Mouse (Mus musculus) MEL (cell line): Measurements from ENCODE around the gene Spata45. TPM values are rescaled to one million over a fixed set of nuclear protein-coding genes. Genes with fewer than 3 reads are reported as not detected.

ENCODE experiments used
- DNase-seq: peaks from one replicate; pipeline ENCODE4 v3.0.0; 2011; ENCODE audit warnings: low read depth, low spot score
- H3K27ac ChIP-seq: 2 replicates; pipeline ENCODE4 v1.5.1; 2012; ENCODE audit warnings: low read depth, mild to moderate bottlenecking, control low read depth, low read length, moderate library complexity; ENCODE audit not compliant: control insufficient read depth
- H3K27me3 ChIP-seq, 2 experiments: fragments of 150-350 bp in 1 of 2; sonication (generic) in 1 of 2; 2 replicates each; pipeline ENCODE4 v1.6.1; 2012; ENCODE audit warnings: low read length in 2 of 2, mild to moderate bottlenecking in 2 of 2, improper control_type of control experiment in 1 of 2, moderate library complexity in 1 of 2; ENCODE audit not compliant: insufficient read depth in 2 of 2, control insufficient read depth in 1 of 2
- H3K36me3 ChIP-seq, 2 experiments: 2 replicates each; pipeline ENCODE4 v1.6.1; 2012 to 2014; ENCODE audit warnings: low read length in 2 of 2, improper control_type of control experiment in 1 of 2, inconsistent platforms in 1 of 2, mild to moderate bottlenecking in 1 of 2; ENCODE audit not compliant: insufficient read depth in 2 of 2, control insufficient read depth in 1 of 2
- H3K4me1 ChIP-seq, 2 experiments: fragments of 150-350 bp in 1 of 2; sonication (generic) in 1 of 2; 2 replicates each; pipeline ENCODE4 v1.6.1; 2012; ENCODE audit warnings: low read length in 2 of 2, improper control_type of control experiment in 1 of 2, mild to moderate bottlenecking in 1 of 2; ENCODE audit not compliant: insufficient read depth in 2 of 2, control insufficient read depth in 1 of 2
- H3K4me3 ChIP-seq, 2 experiments: fragments of 150-350 bp in 1 of 2; sonication (generic) in 1 of 2; 2 replicates each; pipeline ENCODE4 v1.5.1; 2012; ENCODE audit warnings: low read depth in 2 of 2, low read length in 2 of 2, mild to moderate bottlenecking in 2 of 2, moderate library complexity in 2 of 2, control low read depth in 1 of 2, improper control_type of control experiment in 1 of 2; ENCODE audit not compliant: control insufficient read depth in 1 of 2, insufficient read depth in 1 of 2
- H3K79me2 ChIP-seq: 2 replicates; pipeline ENCODE4 v1.6.1; 2012; ENCODE audit warnings: mild to moderate bottlenecking, low read length, moderate library complexity; ENCODE audit not compliant: control insufficient read depth, poor library complexity, insufficient read depth
- H3K9ac ChIP-seq: 2 replicates; pipeline ENCODE4 v1.6.1; 2012; ENCODE audit warnings: low read depth, mild to moderate bottlenecking, control low read depth, low read length, moderate library complexity; ENCODE audit not compliant: control insufficient read depth, poor library complexity, severe bottlenecking
- H3K9me3 ChIP-seq: fragments of 150-350 bp; sonication (generic); replicated peaks from 2 replicates; pipeline ENCODE4 v1.6.1; 2012; ENCODE audit warnings: mild to moderate bottlenecking, low read length, improper control_type of control experiment, moderate library complexity; ENCODE audit not compliant: insufficient read depth
- CHD1 ChIP-seq: IDR thresholded peaks from 2 replicates; pipeline ENCODE4 v1.6.1; 2012; ENCODE audit warnings: low read depth, mild to moderate bottlenecking, inconsistent platforms, low read length, improper control_type of control experiment
- CHD2 ChIP-seq: IDR thresholded peaks from 2 replicates; pipeline ENCODE4 v1.6.1; 2011; ENCODE audit warnings: low read length, improper control_type of control experiment
- ELF1 ChIP-seq: IDR thresholded peaks from 2 replicates; pipeline ENCODE4 v1.6.1; 2014; ENCODE audit warnings: low read depth, mild to moderate bottlenecking, inconsistent platforms, low read length, improper control_type of control experiment, moderate library complexity
- EP300 ChIP-seq, 2 experiments: IDR thresholded peaks; 2 replicates each; pipeline ENCODE4 v1.6.1; 2011; ENCODE audit warnings: improper control_type of control experiment in 2 of 2, low read length in 2 of 2, low read depth in 1 of 2, mild to moderate bottlenecking in 1 of 2
- ETS1 ChIP-seq: IDR thresholded peaks from 2 replicates; pipeline ENCODE4 v1.6.1; 2012; ENCODE audit warnings: low read depth, mild to moderate bottlenecking, inconsistent platforms, low read length, improper control_type of control experiment, moderate library complexity
- GABPA ChIP-seq: IDR thresholded peaks from 2 replicates; pipeline ENCODE4 v1.6.1; 2012; ENCODE audit warnings: low read depth, mild to moderate bottlenecking, inconsistent platforms, low read length, improper control_type of control experiment, moderate library complexity
- GATA1 ChIP-seq: IDR thresholded peaks from 2 replicates; pipeline ENCODE4 v1.6.1; 2011; ENCODE audit warnings: low read depth, low read length, improper control_type of control experiment
- JUND ChIP-seq: IDR thresholded peaks from 2 replicates; pipeline ENCODE4 v1.6.1; 2011; ENCODE audit warnings: low read depth, mild to moderate bottlenecking, improper control_type of control experiment, low read length
- KAT2A ChIP-seq: conservative IDR thresholded peaks from 2 replicates; pipeline ENCODE4 v1.6.1; 2012; ENCODE audit warnings: low read depth, low read length, improper control_type of control experiment, inconsistent platforms
- MAFK ChIP-seq: IDR thresholded peaks from 2 replicates; pipeline ENCODE4 v1.6.1; 2011; ENCODE audit warnings: low read depth, mild to moderate bottlenecking, low read length, improper control_type of control experiment, borderline replicate concordance
- MAX ChIP-seq: IDR thresholded peaks from 2 replicates; pipeline ENCODE4 v1.6.1; 2011; ENCODE audit warnings: low read length, improper control_type of control experiment
- MAZ ChIP-seq: IDR thresholded peaks from 2 replicates; pipeline ENCODE4 v1.6.1; 2012; ENCODE audit warnings: low read depth, mild to moderate bottlenecking, inconsistent platforms, low read length, improper control_type of control experiment
- MEF2A ChIP-seq: IDR thresholded peaks from 2 replicates; pipeline ENCODE4 v1.6.1; 2014; ENCODE audit warnings: low read depth, mild to moderate bottlenecking, inconsistent platforms, low read length, improper control_type of control experiment; ENCODE audit not compliant: poor library complexity, insufficient replicate concordance, severe bottlenecking; ENCODE audit errors: extremely low read depth
- MYB ChIP-seq: IDR thresholded peaks from 2 replicates; pipeline ENCODE4 v1.6.1; 2011; ENCODE audit warnings: mild to moderate bottlenecking, low read depth, low read length, improper control_type of control experiment
- MYC ChIP-seq: IDR thresholded peaks from 2 replicates; pipeline ENCODE4 v1.6.1; 2011; ENCODE audit warnings: low read depth, mild to moderate bottlenecking, low read length, improper control_type of control experiment, moderate library complexity
- NELFE ChIP-seq: IDR thresholded peaks from 2 replicates; pipeline ENCODE4 v1.6.1; 2011; ENCODE audit warnings: low read depth, low read length, improper control_type of control experiment
- NRF1 ChIP-seq: IDR thresholded peaks from 2 replicates; pipeline ENCODE4 v1.6.1; 2014; ENCODE audit warnings: low read depth, mild to moderate bottlenecking, inconsistent platforms, low read length, improper control_type of control experiment, moderate library complexity; ENCODE audit not compliant: poor library complexity, insufficient read depth, severe bottlenecking
- POLR2A ChIP-seq, 2 experiments: IDR thresholded peaks; 2 replicates each; pipeline ENCODE4 v1.6.1; 2011 to 2012; ENCODE audit warnings: low read length in 2 of 2, mild to moderate bottlenecking in 2 of 2, control low read depth in 1 of 2, improper control_type of control experiment in 1 of 2, low read depth in 1 of 2, moderate library complexity in 1 of 2; ENCODE audit not compliant: control insufficient read depth in 1 of 2, insufficient read depth in 1 of 2, poor library complexity in 1 of 2
- POLR2AphosphoS5 ChIP-seq: IDR thresholded peaks from 2 replicates; pipeline ENCODE4 v1.6.1; 2012; ENCODE audit warnings: low read depth, borderline replicate concordance, mild to moderate bottlenecking, inconsistent platforms, low read length, moderate library complexity, mixed read lengths
- RCOR1 ChIP-seq: IDR thresholded peaks from 2 replicates; pipeline ENCODE4 v1.6.1; 2012; ENCODE audit warnings: low read depth, mild to moderate bottlenecking, inconsistent platforms, low read length, improper control_type of control experiment
- SMC3 ChIP-seq: IDR thresholded peaks from 2 replicates; pipeline ENCODE4 v1.6.1; 2011; ENCODE audit warnings: low read depth, low read length, improper control_type of control experiment
- TBP ChIP-seq: IDR thresholded peaks from 2 replicates; pipeline ENCODE4 v1.8.0; 2011; ENCODE audit warnings: low read depth, low read length, improper control_type of control experiment
- TCF12 ChIP-seq: IDR thresholded peaks from 2 replicates; pipeline ENCODE4 v1.6.1; 2014; ENCODE audit warnings: low read depth, mild to moderate bottlenecking, inconsistent platforms, low read length, improper control_type of control experiment, moderate library complexity
- UBTF ChIP-seq: IDR thresholded peaks from 2 replicates; pipeline ENCODE4 v1.6.1; 2012; ENCODE audit warnings: low read depth, mild to moderate bottlenecking, inconsistent platforms, low read length, improper control_type of control experiment, moderate library complexity, borderline replicate concordance; ENCODE audit not compliant: insufficient read depth
- USF1 ChIP-seq: IDR thresholded peaks from 2 replicates; pipeline ENCODE4 v1.6.1; 2014; ENCODE audit warnings: low read depth, mild to moderate bottlenecking, inconsistent platforms, low read length, improper control_type of control experiment, moderate library complexity
- USF2 ChIP-seq, 2 experiments: IDR thresholded peaks; 2 replicates each; pipeline ENCODE4 v1.6.1; 2011 to 2012; ENCODE audit warnings: improper control_type of control experiment in 2 of 2, low read length in 2 of 2, borderline replicate concordance in 1 of 2, inconsistent platforms in 1 of 2, low read depth in 1 of 2, mild to moderate bottlenecking in 1 of 2; ENCODE audit not compliant: insufficient read depth in 1 of 2
- ZC3H11A ChIP-seq: IDR thresholded peaks from 2 replicates; pipeline ENCODE4 v1.6.1; 2012; ENCODE audit warnings: low read depth, mild to moderate bottlenecking, inconsistent platforms, low read length, improper control_type of control experiment
- ZKSCAN1 ChIP-seq: IDR thresholded peaks from 2 replicates; pipeline ENCODE4 v1.6.1; 2012; ENCODE audit warnings: low read depth, mild to moderate bottlenecking, inconsistent platforms, low read length, improper control_type of control experiment, moderate library complexity
- ZNF384 ChIP-seq: IDR thresholded peaks from 2 replicates; pipeline ENCODE4 v1.6.1; 2012; ENCODE audit warnings: low read depth, mild to moderate bottlenecking, inconsistent platforms, low read length, improper control_type of control experiment
- polyA plus RNA-seq, 2 experiments: library from polyadenylated mRNA; stranded (reverse) in 1 of 2; unstranded in 1 of 2; fragments of >175 nt in 1 of 2; fragments of >200 nt in 1 of 2; gene quantifications; 2 replicates each; pipeline versions ENCODE4 v1.2.1 to v1.2.4; 2012; ENCODE audit warnings: low replicate concordance in 2 of 2, low read depth in 1 of 2; ENCODE audit not compliant: insufficient read length in 2 of 2, insufficient read depth in 1 of 2, missing spikeins in 1 of 2
- total RNA-seq: library from RNA; depleted of rRNA; stranded (reverse); fragments of 300-350 nt; gene quantifications from 2 replicates; pipeline ENCODE4 v1.2.3, GENCODE M21; 2012

The Spata45 gene
- total and polyA plus RNA-seq, 3 experiments = 0.75 TPM; not detected in 2

- TF ChIP-seq ELF1 (no peak), USF2 (IDR thresholded peaks at IDR 0.05; ENCODE audit: borderline replicate concordance in 1 of 2, insufficient read depth in 1 of 2, low read depth in 1 of 2, low read length in 2 of 2) (no peak), MAFK (no peak), ZKSCAN1 (no peak), ETS1 (peak; percentile 89), JUND (no peak), RCOR1 (peak; percentile 53; the same call in 1 of the 2 replicates), ZC3H11A (no peak), CHD2 (no peak), GATA1 (peak; percentile 77), USF1 (peak; percentile 52; the same call in 1 of the 2 replicates), SMC3 (no peak), MYC (peak; percentile 70; the same call in 1 of the 2 replicates), MAX (0 out of 2 replicates have a peak, but pooled peaks have one; percentile 50), CHD1 (no peak), MAZ (peak; percentile 48; the same call in 1 of the 2 replicates), EP300 (IDR thresholded peaks at IDR 0.05; ENCODE audit: low read depth in 1 of 2, low read length in 2 of 2) (peak; percentile 64 to 88)
Observed at GRCm38 (mm10) chr1:191089355-191089754, 52.9 kb downstream of the Spata45 start (continued).

- no peak overlapping the region for H3K9ac ChIP-seq
- peaks cover 37 to 60% of the 10 kb centered on the region in 2 experiments for H3K4me1 ChIP-seq
- no peaks in the 10 kb centered on the region for H3K27me3 ChIP-seq
- H3K79me2 ChIP-seq = no peaks in the 10 kb centered on the region
- H3K36me3 ChIP-seq = peaks cover 0 to 43% of the 10 kb centered on the region in 2 experiments; a peak in 2 of 4 replicates
- no peak overlapping the region for H3K4me3 ChIP-seq
- TF ChIP-seq EP300 (IDR thresholded peaks at IDR 0.05; ENCODE audit: low read depth in 1 of 2, low read length in 2 of 2) (no peak), CHD1 (no peak), SMC3 (no peak), NELFE (no peak), MAZ (no peak), ETS1 (no peak), UBTF (no peak), NRF1 (no peak), MAX (no peak), POLR2AphosphoS5 (no peak), MEF2A (no peak), TCF12 (no peak), MYB (no peak), ZNF384 (no peak), KAT2A (no peak), GABPA (no peak), POLR2A (IDR thresholded peaks at IDR 0.05; ENCODE audit: control insufficient read depth in 1 of 2, insufficient read depth in 1 of 2, low read depth in 1 of 2, low read length in 2 of 2, poor library complexity in 1 of 2) (no peak), TBP (no peak), RCOR1 (no peak)
- no peak for DNase-seq
- no peaks in the 10 kb centered on the region for H3K9me3 ChIP-seq
- H3K27ac ChIP-seq = no peak overlapping the region
Observed at GRCm38 (mm10) chr1:191092050-191092449, 55.6 kb downstream of the Spata45 start.
